Mouse (Mus musculus): ENCODE results near the gene Strn4. TPM values are rescaled to one million over a fixed set of nuclear protein-coding genes. Genes with fewer than 3 reads are reported as not detected.
A peak's percentile ranks its signal among the peaks of the same experiment; 100 is the strongest.

Gene Strn4
- total RNA-seq, 2 experiments from 2014 or later = 258 to 281 TPM

DNA sequence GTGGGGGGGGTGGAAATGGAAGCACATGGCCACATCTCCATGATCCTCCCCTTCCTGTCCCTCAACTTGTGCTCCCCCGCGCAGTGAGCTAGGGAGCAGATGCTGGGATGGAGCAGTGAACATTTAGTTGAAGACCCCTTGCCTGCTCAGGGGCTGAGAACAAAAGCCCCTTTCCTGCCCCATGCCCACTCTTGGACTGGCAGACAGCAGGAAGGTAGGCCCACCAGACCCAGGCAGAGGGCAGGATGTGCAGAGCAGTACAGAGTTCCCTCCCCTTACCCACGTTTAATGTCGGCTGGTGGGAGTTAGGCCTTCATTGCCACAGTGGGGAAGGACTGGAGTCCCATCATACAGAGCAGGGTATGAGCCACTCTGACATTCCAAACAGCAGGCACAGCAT, 25.4 kb downstream of the Strn4 start:
- DNase-seq (ENCODE audit: low spot score in 2 of 2) = no peak

DNA sequence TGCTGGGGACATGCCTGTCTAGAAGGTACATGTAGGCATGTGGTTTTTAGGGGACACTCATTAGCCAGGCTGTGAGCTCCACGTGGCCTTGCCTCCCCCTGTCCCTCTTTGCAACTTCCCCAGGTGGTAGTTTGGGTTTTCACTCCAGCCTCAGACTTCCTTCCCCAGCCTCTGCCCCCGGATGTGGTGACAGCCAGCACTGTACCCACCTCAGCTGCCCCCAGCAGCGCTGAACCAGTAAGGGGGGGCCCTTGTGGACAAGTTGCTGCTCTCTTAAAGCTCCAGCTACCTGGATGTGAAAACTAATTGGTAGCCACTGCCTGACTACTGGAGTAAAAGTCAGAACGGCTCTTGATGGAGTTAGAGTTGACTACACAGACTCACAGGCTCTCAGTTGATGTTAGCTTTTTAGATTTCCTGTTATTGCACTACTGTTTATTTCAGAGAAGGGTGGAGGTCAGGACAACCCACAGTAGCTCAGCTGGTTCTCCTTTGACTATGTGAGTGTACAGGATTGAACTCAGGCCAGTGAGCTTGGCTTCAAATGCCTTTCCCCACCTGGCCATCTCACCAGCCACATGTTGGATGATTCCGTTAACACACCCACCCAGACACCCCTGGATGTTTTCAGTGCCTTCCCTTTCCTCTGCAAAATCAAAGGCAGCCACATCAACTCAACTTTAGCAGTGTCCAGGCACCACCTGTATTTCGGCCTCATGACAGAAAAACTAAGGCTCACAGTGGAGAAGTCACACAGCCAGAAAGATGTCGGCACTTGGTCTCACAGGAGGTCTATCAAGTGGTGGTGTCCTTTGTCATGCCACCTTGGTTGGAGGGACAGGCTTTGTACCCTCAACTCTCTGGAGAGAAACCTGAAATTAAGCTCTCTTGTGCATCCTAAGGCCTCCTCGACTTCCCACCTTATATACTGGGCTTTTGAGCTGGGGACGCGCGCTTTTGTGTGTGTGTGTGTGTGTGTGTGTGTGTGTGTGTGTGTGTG, 26.2 kb downstream of the Strn4 start:
- DNase-seq (ENCODE audit: low spot score in 2 of 2) = no peak

GRCm38 (mm10) chr7:16842645-16843063, 27.0 kb downstream of the Strn4 start, which contains the start of gene Prkd2:
Gene Prkd2, plus strand, starts transcription at chr7:16842902.
- peak; percentile 86 to 87 for DNase-seq (ENCODE audit: low spot score in 2 of 2)

GRCm38 (mm10) chr7:16843441-16844171, 27.9 kb downstream of the Strn4 start:
- no peak for DNase-seq (ENCODE audit: low spot score in 2 of 2)

GRCm38 (mm10) chr7:16844696-16845071, 29.0 kb downstream of the Strn4 start:
- DNase-seq (ENCODE audit: low spot score in 2 of 2) = no peak

GRCm38 (mm10) chr7:16845072-16845819, 29.6 kb downstream of the Strn4 start:
- no peak for DNase-seq (ENCODE audit: low spot score in 2 of 2)

DNA sequence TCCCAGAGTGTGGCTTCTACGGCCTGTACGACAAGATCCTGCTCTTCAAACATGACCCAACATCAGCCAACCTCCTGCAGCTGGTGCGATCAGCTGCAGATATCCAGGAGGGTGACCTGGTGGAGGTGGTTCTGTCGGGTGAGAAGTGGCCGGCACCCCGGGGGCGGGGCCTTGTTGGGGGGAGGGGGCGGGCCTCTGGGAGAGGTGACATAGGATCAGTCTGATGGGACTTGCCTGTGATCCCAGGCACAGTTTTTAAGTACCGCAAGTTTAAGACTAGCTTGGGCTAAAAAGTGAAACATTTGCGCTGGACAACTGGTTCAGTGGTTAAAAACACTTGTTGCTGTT, 30.1 kb downstream of the Strn4 start:
- DNase-seq (ENCODE audit: low spot score in 2 of 2) = no peak

GRCm38 (mm10) chr7:16846775-16847174, 31.1 kb downstream of the Strn4 start:
- DNase-seq (ENCODE audit: low spot score in 2 of 2) = no peak

DNA sequence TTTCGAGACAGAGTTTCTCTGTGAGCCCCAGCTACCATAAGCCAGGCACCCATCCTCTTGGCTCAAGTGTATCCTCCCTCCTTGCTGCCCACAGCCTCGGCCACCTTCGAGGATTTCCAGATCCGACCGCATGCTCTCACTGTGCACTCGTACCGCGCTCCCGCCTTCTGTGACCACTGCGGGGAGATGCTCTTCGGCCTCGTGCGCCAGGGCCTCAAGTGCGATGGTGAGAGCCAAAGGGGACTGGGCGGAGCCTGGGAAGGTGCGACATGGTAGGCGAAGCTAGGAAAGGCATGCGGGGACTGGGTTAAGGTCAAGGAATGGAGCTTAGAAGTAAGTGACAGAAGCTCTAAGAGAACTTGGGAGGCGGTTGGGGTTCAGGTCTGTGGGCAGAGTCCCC, 31.8 kb downstream of the Strn4 start:
- DNase-seq (ENCODE audit: low spot score in 2 of 2) = no peak

- peak; percentile 69 to 79 for DNase-seq (ENCODE audit: low spot score in 2 of 2)
Observed at GRCm38 (mm10) chr7:16848579-16848978, 32.9 kb downstream of the Strn4 start.

GRCm38 (mm10) chr7:16851636-16852035, 35.9 kb downstream of the Strn4 start:
- no peak for DNase-seq (ENCODE audit: low spot score in 2 of 2)

GRCm38 (mm10) chr7:16853302-16853831, 37.7 kb downstream of the Strn4 start:
- no peak for DNase-seq (ENCODE audit: low spot score in 2 of 2)

GRCm38 (mm10) chr7:16858336-16858735, 42.6 kb downstream of the Strn4 start:
- no peak for DNase-seq (ENCODE audit: low spot score in 2 of 2)

GRCm38 (mm10) chr7:16859902-16860651, 44.4 kb downstream of the Strn4 start:
- DNase-seq (ENCODE audit: low spot score in 2 of 2) = peak in 1 of 2 experiments; percentile 78

DNA sequence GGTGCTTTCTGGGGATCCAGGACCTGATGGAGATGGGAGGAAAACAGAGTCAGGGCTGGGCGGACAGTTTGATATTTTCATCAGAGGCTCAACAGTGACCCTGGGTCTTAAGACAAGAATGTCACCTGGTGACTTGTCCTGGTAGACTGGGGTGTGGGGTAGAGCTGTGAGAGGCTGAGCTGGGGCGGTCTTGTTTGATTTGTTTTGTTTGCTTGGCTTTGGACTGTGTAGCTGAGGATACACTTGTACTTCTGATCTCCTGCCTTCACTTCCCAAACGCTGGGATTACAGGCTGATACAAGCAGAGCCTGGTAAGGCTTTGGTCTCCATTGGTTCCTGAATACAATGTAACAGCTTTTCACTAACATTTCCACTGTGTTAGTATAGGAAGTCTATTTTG, 51.8 kb downstream of the Strn4 start:
- DNase-seq (ENCODE audit: low spot score in 2 of 2) = no peak

GRCm38 (mm10) chr7:16869497-16869896, 53.8 kb downstream of the Strn4 start:
- DNase-seq (ENCODE audit: low spot score in 2 of 2) = peak; percentile 89 to 93

- DNase-seq (ENCODE audit: low spot score in 2 of 2) = no peak
Observed at GRCm38 (mm10) chr7:16871600-16871999, 55.9 kb downstream of the Strn4 start.

GRCm38 (mm10) chr7:16872478-16872877, 56.8 kb downstream of the Strn4 start:
- no peak for DNase-seq (ENCODE audit: low spot score in 2 of 2)

GRCm38 (mm10) chr7:16873392-16873791, 57.7 kb downstream of the Strn4 start:
- no peak for DNase-seq (ENCODE audit: low spot score in 2 of 2)

- DNase-seq (ENCODE audit: low spot score in 2 of 2) = peak; percentile 78 to 80
Observed at GRCm38 (mm10) chr7:16874190-16874589, 58.5 kb downstream of the Strn4 start.

All from left cerebral cortex, adult 18-20 months (tissue).